Mouse (Mus musculus) neural tube, embryonic 14.5 days (tissue): ENCODE measurements around the gene Tmem161a. TPM values are rescaled to one million over a fixed set of nuclear protein-coding genes. Genes with fewer than 3 reads are reported as not detected.
A peak's percentile ranks its signal among the peaks of the same experiment; 100 is the strongest.

Experiments
- ATAC-seq: fragments of 200-750 bp; cut with Nextera tagmentation; 2 replicates; pipeline ENCODE4 v1.8.0; 2017; ENCODE audit warnings: low read depth, mild to moderate bottlenecking, moderate TSS enrichment, moderate library complexity
- H3K27ac ChIP-seq: fragments of 300-500 bp; sonication (generic); 2 replicates; pipeline ENCODE4 v1.5.1; 2014; ENCODE audit warnings: low read depth, mild to moderate bottlenecking, control low read depth, low read length, moderate library complexity, mixed read lengths
- H3K27me3 ChIP-seq: fragments of 300-500 bp; sonication (generic); 2 replicates; pipeline ENCODE4 v1.6.1; 2014; ENCODE audit warnings: low read length; ENCODE audit not compliant: control insufficient read depth, insufficient read depth
- H3K36me3 ChIP-seq: fragments of 300-500 bp; sonication (generic); 2 replicates; pipeline ENCODE4 v1.6.1; 2014; ENCODE audit warnings: low read length, mixed read lengths; ENCODE audit not compliant: control insufficient read depth, insufficient read depth
- H3K4me1 ChIP-seq: fragments of 300-500 bp; sonication (generic); 2 replicates; pipeline ENCODE4 v1.6.1; 2014; ENCODE audit warnings: low read length; ENCODE audit not compliant: control insufficient read depth, insufficient read depth
- H3K4me2 ChIP-seq: fragments of 300-500 bp; sonication (generic); 2 replicates; pipeline ENCODE4 v1.6.1; 2014; ENCODE audit warnings: mild to moderate bottlenecking, low read depth, low read length, control low read depth
- H3K4me3 ChIP-seq: fragments of 300-500 bp; sonication (generic); 2 replicates; pipeline ENCODE4 v1.5.1; 2014; ENCODE audit warnings: low read depth, low read length, control low read depth, mixed read lengths
- H3K9ac ChIP-seq: fragments of 300-500 bp; sonication (generic); replicated peaks from 2 replicates; pipeline ENCODE4 v1.6.1; 2014; ENCODE audit warnings: low read depth, mild to moderate bottlenecking, control low read depth, low read length, mixed read lengths
- H3K9me3 ChIP-seq: fragments of 300-500 bp; sonication (generic); 2 replicates; pipeline ENCODE4 v1.6.1; 2016; ENCODE audit warnings: low read length; ENCODE audit not compliant: control insufficient read depth
- WGBS: fragments of 180-500 bp; shearing (Covaris S2); extraction: QIAGEN DNeasy Blood & Tissue Kit; methylation state at CpG from one replicate; pipeline ENCODE4 v1.1.7; 2014; 5-methylcytosine and 5-hydroxymethylcytosine counted together
- polyA plus RNA-seq: library from polyadenylated mRNA; unstranded; fragments of >200 nt; fragmentation: Nextera tagmentation; extraction: Ambion mirVana; gene quantifications from 2 replicates; pipeline ENCODE4 v1.2.1, GENCODE M21; 2014

Tmem161a gene
- polyA plus RNA-seq, 1 experiment from 2014 or later = 28.3 TPM

GRCm38 (mm10) chr8:70195762-70196161 is 23.6 kb downstream of the Tmem161a start:
- WGBS = 86% methylated on average over 2 of the region's 2 CpGs

GRCm38 (mm10) chr8:70197603-70198002 is 25.4 kb downstream of the Tmem161a start:
- no peak for ATAC-seq
- Histone ChIP-seq H3K27ac (no peak overlapping the region), H3K4me3 (no peak overlapping the region), H3K9ac (no peak overlapping the region), H3K4me2 (no peak overlapping the region), H3K36me3 (no peaks in the 10 kb centered on the region), H3K4me1 (no peaks in the 10 kb centered on the region), H3K27me3 (no peaks in the 10 kb centered on the region), H3K9me3 (no peaks in the 10 kb centered on the region)
- 58% methylated on average over 7 of the region's 7 CpGs for WGBS

More at GRCm38 (mm10) chr8:70195762-70196161, 23.6 kb downstream of the Tmem161a start:
- H3K27me3 ChIP-seq = no peaks in the 10 kb centered on the region
- H3K27ac ChIP-seq = no peak overlapping the region
- H3K36me3 ChIP-seq = no peaks in the 10 kb centered on the region
- no peaks in the 10 kb centered on the region for H3K4me1 ChIP-seq
- H3K4me3 ChIP-seq = no peak overlapping the region
- no peak for ATAC-seq
- H3K4me2 ChIP-seq = no peak overlapping the region
- no peak overlapping the region for H3K9ac ChIP-seq
- no peaks in the 10 kb centered on the region for H3K9me3 ChIP-seq

GRCm38 (mm10) chr8:70200098-70200681 is 28.0 kb downstream of the Tmem161a start:
- 63% methylated on average over 5 of the region's 5 CpGs for WGBS
- H3K4me2 ChIP-seq = no peak overlapping the region
- H3K9ac ChIP-seq = no peak overlapping the region
- no peak overlapping the region for H3K4me3 ChIP-seq
- no peaks in the 10 kb centered on the region for H3K27me3 ChIP-seq
- no peaks in the 10 kb centered on the region for H3K4me1 ChIP-seq
- ATAC-seq = 0 out of 2 replicates have a peak, but pooled peaks have one; percentile 31
- no peaks in the 10 kb centered on the region for H3K36me3 ChIP-seq
- H3K9me3 ChIP-seq = no peaks in the 10 kb centered on the region
- H3K27ac ChIP-seq = no peak overlapping the region

- Histone ChIP-seq H3K27me3 (no peaks in the 10 kb centered on the region), H3K4me2 (no peak overlapping the region), H3K27ac (no peak overlapping the region), H3K36me3 (no peaks in the 10 kb centered on the region), H3K4me1 (no peaks in the 10 kb centered on the region), H3K9me3 (no peaks in the 10 kb centered on the region), H3K4me3 (no peak overlapping the region), H3K9ac (no peak overlapping the region)
- WGBS = 85% methylated on average over 3 of the region's 3 CpGs
- no peak for ATAC-seq
These were observed 29.3 kb downstream of the Tmem161a start for GRCm38 (mm10) chr8:70201417-70201816.

GRCm38 (mm10) chr8:70203072-70203471 is 30.9 kb downstream of the Tmem161a start:
- Histone ChIP-seq H3K36me3 (no peaks in the 10 kb centered on the region), H3K27ac (no peak overlapping the region), H3K27me3 (no peaks in the 10 kb centered on the region), H3K4me3 (no peak overlapping the region), H3K4me2 (no peak overlapping the region), H3K9me3 (no peaks in the 10 kb centered on the region), H3K4me1 (no peaks in the 10 kb centered on the region), H3K9ac (no peak overlapping the region)
- ATAC-seq = no peak
- 56% methylated on average over 4 of the region's 4 CpGs for WGBS

GRCm38 (mm10) chr8:70204757-70205156 is 32.6 kb downstream of the Tmem161a start:
- Histone ChIP-seq H3K4me2 (no peak overlapping the region), H3K9ac (no peak overlapping the region), H3K27me3 (no peaks in the 10 kb centered on the region), H3K4me3 (no peak overlapping the region), H3K27ac (no peak overlapping the region), H3K9me3 (no peaks in the 10 kb centered on the region), H3K36me3 (no peaks in the 10 kb centered on the region), H3K4me1 (no peaks in the 10 kb centered on the region)
- WGBS = 35% methylated on average over 1 of the region's 1 CpGs
- ATAC-seq = no peak

GRCm38 (mm10) chr8:70208130-70208529 is 36.0 kb downstream of the Tmem161a start:
- Histone ChIP-seq H3K27me3 (no peaks in the 10 kb centered on the region), H3K4me3 (no peak overlapping the region), H3K36me3 (no peaks in the 10 kb centered on the region), H3K9me3 (no peaks in the 10 kb centered on the region), H3K27ac (no peak overlapping the region), H3K9ac (no peak overlapping the region), H3K4me2 (no peak overlapping the region), H3K4me1 (peaks cover 4% of the 10 kb centered on the region; the same call in 1 of the 2 replicates)
- ATAC-seq = no peak
- 58% methylated on average over 1 of the region's 1 CpGs for WGBS

GRCm38 (mm10) chr8:70210538-70210937 is 38.4 kb downstream of the Tmem161a start:
- no peaks in the 10 kb centered on the region for H3K27me3 ChIP-seq
- 41% methylated on average over 8 of the region's 8 CpGs for WGBS
- H3K4me2 ChIP-seq = no peak overlapping the region
- no peak overlapping the region; the same call in 1 of the 2 replicates for H3K4me3 ChIP-seq
- no peak overlapping the region for H3K9ac ChIP-seq
- H3K4me1 ChIP-seq = peaks cover 4% of the 10 kb centered on the region; the same call in 1 of the 2 replicates
- no peaks in the 10 kb centered on the region for H3K36me3 ChIP-seq
- no peak overlapping the region for H3K27ac ChIP-seq
- ATAC-seq = no peak
- no peaks in the 10 kb centered on the region for H3K9me3 ChIP-seq

GRCm38 (mm10) chr8:70211275-70211674 is 39.1 kb downstream of the Tmem161a start:
- no peaks in the 10 kb centered on the region for H3K9me3 ChIP-seq
- H3K36me3 ChIP-seq = no peaks in the 10 kb centered on the region
- WGBS = 68% methylated on average over 1 of the region's 1 CpGs
- no peak for ATAC-seq
- no peaks in the 10 kb centered on the region for H3K27me3 ChIP-seq
- H3K4me2 ChIP-seq = peak overlapping the region; percentile 92
- peak overlapping the region; percentile 64 for H3K4me3 ChIP-seq
- H3K27ac ChIP-seq = no peak overlapping the region
- peak overlapping the region; percentile 63 for H3K9ac ChIP-seq
- peaks cover 4% of the 10 kb centered on the region; the same call in 1 of the 2 replicates for H3K4me1 ChIP-seq
